Mouse (Mus musculus): ENCODE measurements around the gene Serpinb3b. TPM values are rescaled to one million over a fixed set of nuclear protein-coding genes. Genes with fewer than 3 reads are reported as not detected.

The Serpinb3b gene
- not detected for total RNA-seq (2023)

DNA sequence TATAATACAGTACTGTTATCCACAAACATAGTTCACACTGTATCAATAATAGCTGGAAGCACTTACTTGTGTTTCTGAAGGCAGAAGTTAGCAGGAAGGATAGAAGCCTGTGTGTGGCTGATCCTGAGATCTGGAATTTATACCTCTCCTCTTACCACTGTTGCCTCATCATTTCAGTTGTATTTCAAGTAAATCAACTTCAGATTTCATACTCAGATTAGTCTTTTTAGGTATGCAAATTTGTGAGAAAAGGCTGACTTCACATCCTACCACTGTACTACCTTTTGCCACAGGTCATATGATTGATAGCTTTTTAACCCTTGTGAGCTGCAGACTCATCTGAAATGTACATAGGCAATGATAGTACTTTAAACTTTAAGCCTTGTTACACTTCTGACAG, at the start of gene Serpinb3b, which contains the start of gene Serpinb3c:
Serpinb3b (minus strand) TSS at position 101 of the 400 bp plus-strand sequence.
Serpinb3c (minus strand) TSS at position 111 of the 400 bp plus-strand sequence.

Other genes with a start within 250 kb of the Serpinb3b start
- not detected for gene Serpinb3a, start 226.1 kb downstream of the Serpinb3b start, total RNA-seq (2023)
- not detected for gene Serpinb3d, start 194.9 kb downstream of the Serpinb3b start, total RNA-seq (2023)
- gene Serpinb3c, start within 50 bp of the Serpinb3b start, total RNA-seq (2023): not detected
- gene Serpinb11, start 82.8 kb upstream of the Serpinb3b start, total RNA-seq (2023): not detected
- not detected for gene Serpinb7, start 121.3 kb upstream of the Serpinb3b start, total RNA-seq (2023)
- gene Serpinb2, start 233.1 kb upstream of the Serpinb3b start, total RNA-seq (2023): not detected